Mouse (Mus musculus): ENCODE measurements around the gene Timm8a1. TPM values are rescaled to one million over a fixed set of nuclear protein-coding genes. Genes with fewer than 3 reads are reported as not detected.

The Timm8a1 gene
- total and polyA plus RNA-seq, 3 experiments = 48.2 to 216 (median 152) TPM

DNA sequence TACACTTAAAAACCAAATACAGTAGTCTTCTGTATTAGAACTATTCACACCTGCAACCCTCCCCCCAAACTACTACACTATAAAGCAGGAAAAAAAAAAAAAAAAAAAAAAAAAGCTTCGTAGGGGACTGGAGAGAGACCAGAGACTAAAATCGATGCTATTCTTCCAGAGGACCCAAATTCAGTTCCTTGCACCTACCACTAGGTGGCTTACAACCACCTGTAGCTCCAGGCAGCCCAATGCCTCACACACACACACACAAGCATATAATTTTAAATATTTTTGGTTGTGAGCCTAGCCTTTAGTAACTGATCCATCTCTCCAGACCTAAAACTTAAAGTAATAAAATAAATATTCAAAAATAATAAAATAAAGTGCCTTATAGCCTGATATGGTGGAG, 32.2 kb downstream of the Timm8a1 start:
- Histone ChIP-seq H3K79me2 (replicated peaks; ENCODE audit: control insufficient read depth, extremely low read depth, insufficient read depth, poor library complexity, severe bottlenecking) (no peaks in the 10 kb centered on the region), H3K36me3 (replicated peaks in 1 of 2; ENCODE audit: control insufficient read depth in 1 of 2, insufficient read depth in 1 of 2, low read length in 1 of 2) (no peaks in the 10 kb centered on the region), H3K27me3 (replicated peaks) (no peaks in the 10 kb centered on the region), H3K4me2 (ENCODE audit: insufficient read depth, low read depth, poor library complexity, severe bottlenecking) (no peak overlapping the region), H3K27ac (ENCODE audit: insufficient read depth, low read depth) (no peak overlapping the region), H3K9me3 (replicated peaks; ENCODE audit: low read length) (no peaks in the 10 kb centered on the region), H3K4me3 (replicated peaks in 1 of 3; ENCODE audit: low read depth in 2 of 3, low read length in 2 of 3, poor library complexity in 1 of 3) (no peak overlapping the region), H3K4me1 (ENCODE audit: control insufficient read depth in 1 of 2, insufficient read depth in 2 of 2) (no peaks in the 10 kb centered on the region), H3K9ac (ENCODE audit: insufficient read depth, low read depth) (no peak overlapping the region)
- in situ Hi-C loops (cut with MboI; ENCODE audit: low pct_ligation_motif_present, low pct_unique_long_range_greater_than_20kb, low sequenced_read_pairs) (no loop called here), dilution Hi-C loops (cut with MboI; ENCODE audit: extremely low pct_ligation_motif_present, extremely low pct_unique_long_range_greater_than_20kb, low sequenced_read_pairs) (no loop called here)
- peak; percentile 6 for DNase-seq (ENCODE audit: extremely low read depth)
- TF ChIP-seq RAD21 (IDR thresholded peaks at IDR 0.05; ENCODE audit: low read depth, low read length) (peak; percentile 15), UBTF (IDR thresholded peaks at IDR 0.05; ENCODE audit: low read depth, low read length) (no peak), SMC3 (IDR thresholded peaks at IDR 0.05; ENCODE audit: low read depth, low read length) (peak; percentile 36), PAX5 (IDR thresholded peaks at IDR 0.05; ENCODE audit: low read length) (no peak), MAFK (IDR thresholded peaks at IDR 0.05; ENCODE audit: insufficient replicate concordance, low read length) (no peak), NELFE (IDR thresholded peaks at IDR 0.05; ENCODE audit: low read depth, low read length) (no peak), CTCF (conservative IDR thresholded peaks at IDR 0.05 in 1 of 2, IDR thresholded peaks at IDR 0.05 in 1 of 2; ENCODE audit: low read depth in 2 of 2, low read length in 2 of 2) (peak; percentile 41 to 59)

DNA sequence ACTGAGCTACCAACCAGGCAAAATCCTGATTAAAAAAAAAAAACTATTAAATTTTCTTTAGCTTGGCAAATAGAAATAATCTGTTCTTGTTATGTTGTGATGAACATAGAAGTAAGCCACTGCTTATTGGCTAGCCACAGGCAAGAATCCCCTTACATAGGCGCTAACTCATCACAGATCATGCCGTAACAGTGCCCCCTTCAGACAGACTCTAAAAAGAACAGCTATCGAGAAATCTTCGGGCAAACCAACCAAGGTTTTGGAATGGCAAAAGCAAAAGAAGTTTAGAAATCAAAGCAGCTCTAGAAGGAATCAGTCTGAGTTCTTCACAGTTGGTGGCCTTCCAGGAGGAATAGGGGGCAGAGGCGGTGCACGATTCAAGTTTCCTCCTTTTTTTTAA, 33.7 kb downstream of the Timm8a1 start:
- no peaks in the 10 kb centered on the region for H3K36me3 ChIP-seq (replicated peaks in 1 of 2; ENCODE audit: control insufficient read depth in 1 of 2, insufficient read depth in 1 of 2, low read length in 1 of 2)
- TF ChIP-seq SIN3A (IDR thresholded peaks at IDR 0.05; ENCODE audit: low read length) (no peak), JUN (IDR thresholded peaks at IDR 0.05; ENCODE audit: insufficient read depth, low read depth, low read length) (no peak), MYC (IDR thresholded peaks at IDR 0.05; ENCODE audit: low read depth, low read length) (no peak), SMC3 (IDR thresholded peaks at IDR 0.05; ENCODE audit: low read depth, low read length) (peak; percentile 19), ZMIZ1 (IDR thresholded peaks at IDR 0.05; ENCODE audit: low read depth, low read length) (no peak), MAX (IDR thresholded peaks at IDR 0.05; ENCODE audit: low read length) (no peak), RAD21 (IDR thresholded peaks at IDR 0.05; ENCODE audit: low read depth, low read length) (peak; percentile 41), CTCF (conservative IDR thresholded peaks at IDR 0.05 in 1 of 2, IDR thresholded peaks at IDR 0.05 in 1 of 2; ENCODE audit: low read depth in 2 of 2, low read length in 2 of 2) (peak in 1 of 2 experiments; percentile 58; a peak in 2 of 4 replicates)
- in situ Hi-C loops (cut with MboI; ENCODE audit: low pct_ligation_motif_present, low pct_unique_long_range_greater_than_20kb, low sequenced_read_pairs) = no loop called here

DNA sequence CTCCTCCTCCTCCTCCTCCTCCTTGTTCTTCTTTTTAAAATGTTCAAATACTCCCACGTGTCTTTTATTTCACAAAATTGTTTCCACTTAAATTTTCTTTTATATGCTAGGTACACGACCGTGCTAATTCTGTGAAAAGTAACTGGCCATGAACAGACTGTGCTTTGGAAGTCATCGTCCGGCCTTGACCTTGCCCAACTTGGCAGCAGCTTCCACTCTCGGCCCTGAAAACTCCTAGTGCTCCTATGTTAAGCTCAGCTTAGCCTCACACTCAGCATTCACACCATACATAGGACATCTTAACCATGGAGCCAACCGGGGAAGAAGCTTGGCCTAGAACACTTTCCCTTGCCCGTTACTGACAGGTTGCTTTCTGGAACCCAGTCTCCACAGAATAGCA, 41.0 kb downstream of the Timm8a1 start:
- Histone ChIP-seq H3K79me2 (replicated peaks; ENCODE audit: control insufficient read depth, extremely low read depth, insufficient read depth, poor library complexity, severe bottlenecking) (no peaks in the 10 kb centered on the region), H3K27me3 (replicated peaks) (no peaks in the 10 kb centered on the region), H3K4me3 (replicated peaks in 1 of 3; ENCODE audit: low read depth in 2 of 3, low read length in 2 of 3, poor library complexity in 1 of 3) (no peak overlapping the region), H3K27ac (ENCODE audit: insufficient read depth, low read depth) (no peak overlapping the region), H3K4me1 (ENCODE audit: control insufficient read depth in 1 of 2, insufficient read depth in 2 of 2) (no peaks in the 10 kb centered on the region), H3K9me3 (replicated peaks; ENCODE audit: low read length) (no peaks in the 10 kb centered on the region), H3K9ac (ENCODE audit: insufficient read depth, low read depth) (no peak overlapping the region), H3K4me2 (ENCODE audit: insufficient read depth, low read depth, poor library complexity, severe bottlenecking) (no peak overlapping the region), H3K36me3 (replicated peaks in 1 of 2; ENCODE audit: control insufficient read depth in 1 of 2, insufficient read depth in 1 of 2, low read length in 1 of 2) (no peaks in the 10 kb centered on the region)
- no peak for DNase-seq (ENCODE audit: extremely low read depth)
- dilution Hi-C loops (cut with MboI; ENCODE audit: extremely low pct_ligation_motif_present, extremely low pct_unique_long_range_greater_than_20kb, low sequenced_read_pairs) (no loop called here), in situ Hi-C loops (cut with MboI; ENCODE audit: low pct_ligation_motif_present, low pct_unique_long_range_greater_than_20kb, low sequenced_read_pairs) (no loop called here)
- TF ChIP-seq SIN3A (IDR thresholded peaks at IDR 0.05; ENCODE audit: low read length) (no peak), ZNF384 (IDR thresholded peaks at IDR 0.05; ENCODE audit: low read depth, low read length) (no peak), JUND (conservative IDR thresholded peaks at IDR 0.05; ENCODE audit: low read depth, low read length) (no peak), IRF4 (IDR thresholded peaks at IDR 0.05; ENCODE audit: low read depth, low read length) (no peak), MYC (IDR thresholded peaks at IDR 0.05; ENCODE audit: low read depth, low read length) (no peak), USF1 (IDR thresholded peaks at IDR 0.05; ENCODE audit: low read depth, low read length) (no peak), MAX (IDR thresholded peaks at IDR 0.05; ENCODE audit: low read length) (no peak), CTCF (conservative IDR thresholded peaks at IDR 0.05 in 1 of 2, IDR thresholded peaks at IDR 0.05 in 1 of 2; ENCODE audit: low read depth in 2 of 2, low read length in 2 of 2) (no peak), PAX5 (IDR thresholded peaks at IDR 0.05; ENCODE audit: low read length) (no peak), TBP (conservative IDR thresholded peaks at IDR 0.05; ENCODE audit: low read depth, low read length) (no peak), EP300 (IDR thresholded peaks at IDR 0.05; ENCODE audit: low read length) (no peak), NELFE (IDR thresholded peaks at IDR 0.05; ENCODE audit: low read depth, low read length) (no peak), ZMIZ1 (IDR thresholded peaks at IDR 0.05; ENCODE audit: low read depth, low read length) (no peak), BHLHE40 (IDR thresholded peaks at IDR 0.05; ENCODE audit: low read depth, low read length) (no peak), E2F4 (IDR thresholded peaks at IDR 0.05; ENCODE audit: insufficient replicate concordance, low read depth, low read length) (no peak), SMC3 (IDR thresholded peaks at IDR 0.05; ENCODE audit: low read depth, low read length) (no peak), MXI1 (IDR thresholded peaks at IDR 0.05; ENCODE audit: low read depth, low read length) (no peak), JUN (IDR thresholded peaks at IDR 0.05; ENCODE audit: insufficient read depth, low read depth, low read length) (no peak)

More for the DNA sequence above, 33.7 kb downstream of the Timm8a1 start:
- Histone ChIP-seq H3K27ac (ENCODE audit: insufficient read depth, low read depth) (no peak overlapping the region), H3K79me2 (replicated peaks; ENCODE audit: control insufficient read depth, extremely low read depth, insufficient read depth, poor library complexity, severe bottlenecking) (no peaks in the 10 kb centered on the region), H3K4me1 (ENCODE audit: control insufficient read depth in 1 of 2, insufficient read depth in 2 of 2) (no peaks in the 10 kb centered on the region), H3K4me3 (replicated peaks in 1 of 3; ENCODE audit: low read depth in 2 of 3, low read length in 2 of 3, poor library complexity in 1 of 3) (no peak overlapping the region), H3K9me3 (replicated peaks; ENCODE audit: low read length) (no peaks in the 10 kb centered on the region), H3K9ac (ENCODE audit: insufficient read depth, low read depth) (no peak overlapping the region), H3K4me2 (ENCODE audit: insufficient read depth, low read depth, poor library complexity, severe bottlenecking) (peak overlapping the region; percentile 44; the same call in 1 of the 2 replicates), H3K27me3 (replicated peaks) (no peaks in the 10 kb centered on the region)
- dilution Hi-C loops (cut with MboI; ENCODE audit: extremely low pct_ligation_motif_present, extremely low pct_unique_long_range_greater_than_20kb, low sequenced_read_pairs) = no loop called here
- peak; percentile 3 for DNase-seq (ENCODE audit: extremely low read depth)
